Mouse (Mus musculus): ENCODE data around the gene Hoxc4.

The Hoxc4 gene

GRCm38 (mm10) chr15:103084944-103085343, 66.2 kb downstream of the Hoxc4 start:
- no peak for DNase-seq (ENCODE audit: low spot score)

GRCm38 (mm10) chr15:103085831-103086671, 67.3 kb downstream of the Hoxc4 start:
- DNase-seq (ENCODE audit: low spot score) = no peak

Data from ovary, adult 18-20 months (tissue).